8 mouse cellular contexts compared by ENCODE assay signal in genomic region chr7:66061057-66061456, GRCm38 (mm10). TPM values are rescaled to one million over a fixed set of nuclear protein-coding genes. Genes with fewer than 3 reads are reported as not detected.
DNase-seq lines count a peak whose midpoint lies in the region; ATAC-seq lines count a peak whose summit lies in the region.

No protein-coding gene starts in this region.

- H3K27ac ChIP-seq in kidney, embryonic 16.5 days (ENCODE audit: low read length) = no peak overlapping the region
- no peak overlapping the region for H3K27ac ChIP-seq in brown adipose tissue, adult 24 weeks (replicated peaks; ENCODE audit: low read depth, low read length)
- no peak overlapping the region for H3K27ac ChIP-seq in hindbrain, embryonic 14.5 days
- H3K27ac ChIP-seq in midbrain, embryonic 16.5 days (ENCODE audit: low read length) = no peak overlapping the region

- no peaks in the 10 kb centered on the region for H3K9me3 ChIP-seq in kidney, embryonic 16.5 days (ENCODE audit: low read length)
- H3K9me3 ChIP-seq in hindbrain, embryonic 14.5 days (ENCODE audit: control insufficient read depth, low read length) = no peaks in the 10 kb centered on the region
- no peaks in the 10 kb centered on the region for H3K9me3 ChIP-seq in midbrain, embryonic 16.5 days (replicated peaks; ENCODE audit: control insufficient read depth, low read length, poor library complexity, severe bottlenecking)

- peaks cover 15% of the 10 kb centered on the region for H3K4me1 ChIP-seq in kidney, embryonic 16.5 days (ENCODE audit: insufficient read depth, low read length)
- H3K4me1 ChIP-seq in brown adipose tissue, adult 24 weeks (ENCODE audit: control insufficient read depth, insufficient read depth, insufficient read length, low read length) = peaks cover 6% of the 10 kb centered on the region; the same call in 1 of the 2 replicates
- H3K4me1 ChIP-seq in hindbrain, embryonic 14.5 days (replicated peaks; ENCODE audit: control insufficient read depth, insufficient read depth, low read length) = peaks cover 12% of the 10 kb centered on the region
- peaks cover 15% of the 10 kb centered on the region for H3K4me1 ChIP-seq in midbrain, embryonic 16.5 days (ENCODE audit: control insufficient read depth, insufficient read depth, low read length)

- 1% methylated on average over 14 of the region's 14 CpGs for WGBS in kidney, embryonic 16.5 days
- WGBS in hindbrain, embryonic 14.5 days = 3% methylated on average over 14 of the region's 14 CpGs
- WGBS in midbrain, embryonic 16.5 days = under 1% methylated on average over 14 of the region's 14 CpGs

- H3K27me3 ChIP-seq in kidney, embryonic 16.5 days (ENCODE audit: insufficient read depth, low read length) = no peaks in the 10 kb centered on the region
- no peaks in the 10 kb centered on the region for H3K27me3 ChIP-seq in hindbrain, embryonic 14.5 days (ENCODE audit: control insufficient read depth, insufficient read depth, low read length)
- H3K27me3 ChIP-seq in midbrain, embryonic 16.5 days (ENCODE audit: control insufficient read depth, insufficient read depth, low read depth, low read length) = no peaks in the 10 kb centered on the region; the same call in 1 of the 2 replicates

- no peak for DNase-seq in kidney, postnatal 25 days
- no peak for DNase-seq in hindbrain, embryonic 14.5 days (ENCODE audit: low spot score)
- DNase-seq in frontal cortex, postnatal 25 days (ENCODE audit: low spot score in 2 of 2) = no peak
- no peak for DNase-seq in cerebellum, postnatal 25 days
- no peak for DNase-seq in left cerebral cortex, adult 8-10 months (ENCODE audit: low spot score in 2 of 2)

- no peak for ATAC-seq in kidney, embryonic 16.5 days (ENCODE audit: low FRiP score, low TSS enrichment)
- no peak for ATAC-seq in hindbrain, embryonic 14.5 days (ENCODE audit: low FRiP score)
- ATAC-seq in midbrain, embryonic 16.5 days = no peak

- peak overlapping the region; percentile 94 for H3K9ac ChIP-seq in kidney, embryonic 16.5 days (replicated peaks; ENCODE audit: low read length)
- peak overlapping the region; percentile 88 for H3K9ac ChIP-seq in hindbrain, embryonic 14.5 days
- H3K9ac ChIP-seq in midbrain, embryonic 16.5 days (ENCODE audit: low read depth, low read length) = peak overlapping the region; percentile 92

- H3K4me3 ChIP-seq in kidney, embryonic 16.5 days (ENCODE audit: low read length) = peak overlapping the region; percentile 94
- H3K4me3 ChIP-seq in brown adipose tissue, adult 24 weeks (ENCODE audit: insufficient read depth, low read depth, low read length) = peak overlapping the region; percentile 79
- peak overlapping the region; percentile 80 for H3K4me3 ChIP-seq in hindbrain, embryonic 14.5 days (replicated peaks; ENCODE audit: low read length)
- peak overlapping the region; percentile 98 for H3K4me3 ChIP-seq in midbrain, embryonic 16.5 days (ENCODE audit: low read depth, low read length)

- peaks cover 11% of the 10 kb centered on the region for H3K36me3 ChIP-seq in kidney, embryonic 16.5 days (ENCODE audit: insufficient read depth, low read length)
- H3K36me3 ChIP-seq in hindbrain, embryonic 14.5 days (replicated peaks; ENCODE audit: control insufficient read depth, insufficient read depth) = peaks cover 37% of the 10 kb centered on the region
- peaks cover 9% of the 10 kb centered on the region; the same call in 1 of the 2 replicates for H3K36me3 ChIP-seq in midbrain, embryonic 16.5 days (ENCODE audit: control insufficient read depth, insufficient read depth, low read length)

- H3K4me2 ChIP-seq in kidney, embryonic 16.5 days (replicated peaks; ENCODE audit: low read depth, low read length) = peak overlapping the region; percentile 69
- peak overlapping the region; percentile 84 for H3K4me2 ChIP-seq in hindbrain, embryonic 14.5 days (replicated peaks)
- H3K4me2 ChIP-seq in midbrain, embryonic 16.5 days (ENCODE audit: low read length) = peak overlapping the region; percentile 98

RNA-seq across cellular contexts. Expression of gene Snrpa1, which starts 2.3 kb away (rescaled TPM):
- 159 and 167 TPM in 2 replicates for polyA plus RNA-seq in kidney, embryonic 16.5 days (2015; fragmentation: Nextera tagmentation; extraction: Ambion mirVana)
- polyA plus RNA-seq in brown adipose tissue, adult 24 weeks (2012; ENCODE audit: insufficient read depth, insufficient read length, missing spikeins) = 18.8 and 20.6 TPM in 2 replicates
- 119 and 124 TPM in 2 replicates for polyA plus RNA-seq in hindbrain, embryonic 14.5 days (2014; fragmentation: Nextera tagmentation; extraction: Ambion mirVana)
- 131 and 133 TPM in 2 replicates for polyA plus RNA-seq in midbrain, embryonic 16.5 days (2015; fragmentation: Nextera tagmentation; extraction: Ambion mirVana)
- total RNA-seq in left cerebral cortex, adult 8-10 months (2022) = 10 to 100 TPM; 34.2 to 38.0 (median 35.9) TPM

RNA-seq across cellular contexts. Expression of gene Gm45213, which starts 17.7 kb away (rescaled TPM):
- not detected in 2 replicates for polyA plus RNA-seq in kidney, embryonic 16.5 days (2015; fragmentation: Nextera tagmentation; extraction: Ambion mirVana)
- polyA plus RNA-seq in brown adipose tissue, adult 24 weeks (2012; ENCODE audit: insufficient read depth, insufficient read length, missing spikeins) = not detected in 2 replicates
- not detected in 2 replicates for polyA plus RNA-seq in hindbrain, embryonic 14.5 days (2014; fragmentation: Nextera tagmentation; extraction: Ambion mirVana)
- polyA plus RNA-seq in midbrain, embryonic 16.5 days (2015; fragmentation: Nextera tagmentation; extraction: Ambion mirVana) = not detected in 2 replicates
- total RNA-seq in left cerebral cortex, adult 8-10 months (2022) = not detected

RNA-seq across cellular contexts. Expression of gene Selenos, which starts 18.4 kb away (rescaled TPM):
- 111 and 125 TPM in 2 replicates for polyA plus RNA-seq in kidney, embryonic 16.5 days (2015; fragmentation: Nextera tagmentation; extraction: Ambion mirVana)
- polyA plus RNA-seq in brown adipose tissue, adult 24 weeks (2012; ENCODE audit: insufficient read depth, insufficient read length, missing spikeins) = 45.9 and 48.0 TPM in 2 replicates
- 80.3 and 88.0 TPM in 2 replicates for polyA plus RNA-seq in hindbrain, embryonic 14.5 days (2014; fragmentation: Nextera tagmentation; extraction: Ambion mirVana)
- 87.3 and 89.6 TPM in 2 replicates for polyA plus RNA-seq in midbrain, embryonic 16.5 days (2015; fragmentation: Nextera tagmentation; extraction: Ambion mirVana)
- 10 to 100 TPM; 42.7 to 51.4 (median 46.5) TPM for total RNA-seq in left cerebral cortex, adult 8-10 months (2022)

RNA-seq across cellular contexts. Expression of gene Chsy1, which starts 48.3 kb away (rescaled TPM):
- polyA plus RNA-seq in kidney, embryonic 16.5 days (2015; fragmentation: Nextera tagmentation; extraction: Ambion mirVana) = 13.4 and 13.9 TPM in 2 replicates
- polyA plus RNA-seq in brown adipose tissue, adult 24 weeks (2012; ENCODE audit: insufficient read depth, insufficient read length, missing spikeins) = 4.8 and 5.5 TPM in 2 replicates
- polyA plus RNA-seq in hindbrain, embryonic 14.5 days (2014; fragmentation: Nextera tagmentation; extraction: Ambion mirVana) = 15.7 and 17.2 TPM in 2 replicates
- polyA plus RNA-seq in midbrain, embryonic 16.5 days (2015; fragmentation: Nextera tagmentation; extraction: Ambion mirVana) = 8.8 and 9.9 TPM in 2 replicates
- total RNA-seq in left cerebral cortex, adult 8-10 months (2022) = 10 to 100 TPM; 15.5 to 17.3 (median 16.6) TPM
